ENCODE assay signal across 21 mouse cellular contexts in genomic region chr8:92628711-92629650, GRCm38 (mm10). TPM values are rescaled to one million over a fixed set of nuclear protein-coding genes. Genes with fewer than 3 reads are reported as not detected.
DNase-seq lines count a peak whose midpoint lies in the region; ATAC-seq and TF ChIP-seq lines count a peak whose summit lies in the region.
"Had no signal": no experiment of that assay in that cellular context is flagged by ENCODE, and none has a peak within 500 bp of the region (broad histone marks: within the 10 kb centered on the region; RNA-seq: fewer than 3 reads in every experiment).

No protein-coding gene starts in this region.

- peak; percentile 4 for DNase-seq in cerebellum, adult 9-11 months
- no peak for DNase-seq in cerebellum, postnatal 14 days
- DNase-seq in hindbrain, embryonic 14.5 days (ENCODE audit: low spot score), result no peak
- peak; percentile 89 for DNase-seq in Muller cell, postnatal 12 days (ENCODE audit: inconsistent ontology term)
- DNase-seq in limb, embryonic 14.5 days (ENCODE audit: low spot score), result peak; percentile 42
- no peak for DNase-seq in left cerebral cortex, adult 8-10 months (ENCODE audit: low spot score in 2 of 2)
- DNase-seq: adrenal gland, postnatal 14 days; heart, postnatal 14 days; lung, adult 2 months; right cerebral cortex, postnatal 4 days; thymus, adult 2 months had no signal

- 57% methylated on average over 14 of the region's 14 CpGs for WGBS in hindbrain, embryonic 13.5 days
- WGBS in hindbrain, embryonic 14.5 days, result 53% methylated on average over 14 of the region's 14 CpGs
- WGBS in limb, embryonic 14.5 days, result 38% methylated on average over 14 of the region's 14 CpGs

- no peak for ATAC-seq in hindbrain, embryonic 13.5 days (ENCODE audit: low FRiP score)
- ATAC-seq in hindbrain, embryonic 14.5 days (ENCODE audit: low FRiP score), result no peak
- 0 out of 2 replicates have a peak, but pooled peaks have one; percentile 41 for ATAC-seq in limb, embryonic 14.5 days (ENCODE audit: low FRiP score, low read depth)
- no peak for ATAC-seq in inflammation-experienced regulatory T-cells, adult 6 months
- ATAC-seq: midbrain, embryonic 15.5 days had no signal

- H3K9ac ChIP-seq in hindbrain, embryonic 13.5 days, result no peak overlapping the region
- no peak overlapping the region for H3K9ac ChIP-seq in hindbrain, embryonic 14.5 days
- no peak overlapping the region for H3K9ac ChIP-seq in limb, embryonic 14.5 days (ENCODE audit: low read depth, low read length, severe bottlenecking)
- H3K9ac ChIP-seq: kidney, embryonic 15.5 days; midbrain, embryonic 15.5 days had no signal

- no peak for TF ChIP-seq POLR2A in limb, embryonic 14.5 days (IDR thresholded peaks at IDR 0.05; ENCODE audit: borderline replicate concordance, extremely low read depth, insufficient read depth, insufficient read length)

- no peaks in the 10 kb centered on the region for H3K27me3 ChIP-seq in hindbrain, embryonic 13.5 days
- no peaks in the 10 kb centered on the region for H3K27me3 ChIP-seq in hindbrain, embryonic 14.5 days (ENCODE audit: control insufficient read depth, insufficient read depth, low read length)
- H3K27me3 ChIP-seq in limb, embryonic 14.5 days (ENCODE audit: control insufficient read depth, insufficient read depth, low read length), result no peaks in the 10 kb centered on the region
- H3K27me3 ChIP-seq: kidney, embryonic 15.5 days; midbrain, embryonic 15.5 days had no signal

- no peak overlapping the region for H3K4me3 ChIP-seq in hindbrain, embryonic 13.5 days
- no peak overlapping the region for H3K4me3 ChIP-seq in hindbrain, embryonic 14.5 days (replicated peaks; ENCODE audit: low read length)
- no peak overlapping the region for H3K4me3 ChIP-seq in limb, embryonic 14.5 days (replicated peaks; ENCODE audit: low read length)
- H3K4me3 ChIP-seq: erythroblast, embryonic 14.5 days; kidney, embryonic 15.5 days; midbrain, embryonic 15.5 days had no signal

- H3K27ac ChIP-seq in hindbrain, embryonic 13.5 days, result peak overlapping the region; percentile 18; the same call in 1 of the 2 replicates
- H3K27ac ChIP-seq in hindbrain, embryonic 14.5 days, result no peak overlapping the region
- H3K27ac ChIP-seq in limb, embryonic 14.5 days (replicated peaks; ENCODE audit: low read depth, low read length), result no peak overlapping the region
- H3K27ac ChIP-seq: kidney, embryonic 15.5 days; macrophage; midbrain, embryonic 15.5 days had no signal

- H3K4me1 ChIP-seq in hindbrain, embryonic 13.5 days (replicated peaks), result no peaks in the 10 kb centered on the region
- no peaks in the 10 kb centered on the region for H3K4me1 ChIP-seq in hindbrain, embryonic 14.5 days (replicated peaks; ENCODE audit: control insufficient read depth, insufficient read depth, low read length)
- H3K4me1 ChIP-seq in limb, embryonic 14.5 days (ENCODE audit: control insufficient read depth, insufficient read depth, low read length), result no peaks in the 10 kb centered on the region
- H3K4me1 ChIP-seq: kidney, embryonic 15.5 days; midbrain, embryonic 15.5 days had no signal

- H3K36me3 ChIP-seq in hindbrain, embryonic 13.5 days, result no peaks in the 10 kb centered on the region
- no peaks in the 10 kb centered on the region for H3K36me3 ChIP-seq in hindbrain, embryonic 14.5 days (replicated peaks; ENCODE audit: control insufficient read depth, insufficient read depth)
- H3K36me3 ChIP-seq in limb, embryonic 14.5 days (ENCODE audit: control insufficient read depth, insufficient read depth, low read length), result no peaks in the 10 kb centered on the region
- H3K36me3 ChIP-seq: G1E; kidney, embryonic 15.5 days; midbrain, embryonic 15.5 days had no signal

- no peaks in the 10 kb centered on the region for H3K9me3 ChIP-seq in hindbrain, embryonic 13.5 days
- no peaks in the 10 kb centered on the region for H3K9me3 ChIP-seq in hindbrain, embryonic 14.5 days (ENCODE audit: control insufficient read depth, low read length)
- 0 out of 2 replicates have a peak, but pooled peaks cover 2% of the 10 kb centered on the region for H3K9me3 ChIP-seq in limb, embryonic 14.5 days (ENCODE audit: control insufficient read depth, low read length)
- H3K9me3 ChIP-seq: kidney, embryonic 15.5 days; midbrain, embryonic 15.5 days had no signal

- H3K4me2 ChIP-seq in hindbrain, embryonic 13.5 days, result no peak overlapping the region
- no peak overlapping the region for H3K4me2 ChIP-seq in hindbrain, embryonic 14.5 days (replicated peaks)
- H3K4me2 ChIP-seq in limb, embryonic 14.5 days (replicated peaks; ENCODE audit: low read depth, low read length, severe bottlenecking), result no peak overlapping the region
- H3K4me2 ChIP-seq: kidney, embryonic 15.5 days; midbrain, embryonic 15.5 days had no signal

RNA-seq across cellular contexts. Expression of gene Irx6, which starts 45.1 kb away (rescaled TPM):
- polyA plus RNA-seq in hindbrain, embryonic 13.5 days (2015; fragmentation: Nextera tagmentation; extraction: Ambion mirVana), result 0.77 and 2.2 TPM in 2 replicates
- 0.86 and 2.3 TPM in 2 replicates for polyA plus RNA-seq in hindbrain, embryonic 14.5 days (2014; fragmentation: Nextera tagmentation; extraction: Ambion mirVana)
- polyA plus RNA-seq in limb, embryonic 14.5 days (2012; rRNA removed), result 7.6 and 9.0 TPM in 2 replicates
- 7.4 and 8.5 TPM in 2 replicates for polyA plus RNA-seq in limb, embryonic 14.5 days (2014; fragmentation: Nextera tagmentation; extraction: Ambion mirVana)
- polyA plus RNA-seq in inflammation-experienced regulatory T-cells, adult 6 months (2017; shearing (Covaris generic)), result not detected
- under 1 TPM; 0.17 to 0.32 (median 0.22) TPM for total RNA-seq in left cerebral cortex, adult 8-10 months (2022)
- total RNA-seq: adrenal gland, postnatal 14 days; gastrocnemius, adult 18-20 months; granulocyte monocyte progenitor cell, adult 5-6 weeks; heart, postnatal 14 days; liver, adult 2 months had no signal
- polyA plus RNA-seq: erythroblast, embryonic 14.5 days; G1E; liver, adult 2 months; lung, adult 2 months; macrophage had no signal

Comparison
In these comparisons a context has a peak if more than half of its experiments do, and no peak if none do; other contexts are left out.
1. DNase-seq: peak in cerebellum, adult 9-11 months (single experiment), Muller cell, postnatal 12 days (single experiment) and limb, embryonic 14.5 days (single experiment); none in cerebellum, postnatal 14 days (0 of 2), hindbrain, embryonic 14.5 days (single experiment) and left cerebral cortex, adult 8-10 months (0 of 2).